Mouse (Mus musculus): ENCODE measurements around the gene Ino80. TPM values are rescaled to one million over a fixed set of nuclear protein-coding genes. Genes with fewer than 3 reads are reported as not detected.

Gene Ino80
- polyA plus RNA-seq (2017; shearing (Covaris generic)): 1 to 10 TPM; 4.4 to 5.4 TPM

DNA sequence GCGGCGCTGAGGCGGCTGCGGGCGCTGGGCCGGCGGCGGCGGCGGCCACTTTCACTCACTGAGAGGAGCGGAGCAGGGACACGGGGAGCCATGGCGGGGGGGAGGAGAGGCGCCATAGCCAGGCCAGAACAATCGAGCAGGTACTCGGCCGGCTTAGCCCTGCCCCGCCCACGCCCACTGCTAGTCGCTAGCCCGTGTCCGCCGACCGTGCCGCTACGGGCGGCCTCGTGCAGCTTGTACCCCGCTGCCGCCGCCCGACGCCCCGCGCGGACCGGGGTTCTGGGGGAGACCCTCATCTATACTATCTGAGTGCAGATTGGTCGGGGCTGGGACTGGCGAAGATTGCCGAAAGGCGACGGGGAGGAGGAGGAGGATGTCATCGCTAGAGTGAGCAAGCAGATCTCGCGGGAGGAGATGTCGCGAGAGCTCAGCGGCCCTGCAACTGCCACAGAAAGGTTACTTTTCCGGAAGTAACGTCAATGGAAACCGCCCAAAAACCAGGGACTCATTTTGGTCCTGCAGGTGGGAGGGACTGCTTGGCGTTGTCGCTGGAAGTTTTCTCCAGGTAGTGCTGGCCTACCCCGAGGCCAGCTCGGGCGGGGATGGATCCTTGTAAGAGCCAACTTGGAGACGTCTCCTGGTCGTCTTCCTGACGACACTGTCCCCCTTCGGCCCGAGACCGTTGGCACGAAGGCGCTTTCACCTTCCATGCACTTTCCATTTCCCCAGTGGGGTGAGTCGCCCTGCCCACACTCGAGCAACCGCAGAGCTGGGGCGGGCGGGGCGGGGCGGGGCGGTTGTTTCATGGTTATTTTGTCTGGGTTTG lies at the start of gene Ino80:
Gene Ino80, minus strand, starts transcription at position 117 of the 826 bp plus-strand sequence.

DNA sequence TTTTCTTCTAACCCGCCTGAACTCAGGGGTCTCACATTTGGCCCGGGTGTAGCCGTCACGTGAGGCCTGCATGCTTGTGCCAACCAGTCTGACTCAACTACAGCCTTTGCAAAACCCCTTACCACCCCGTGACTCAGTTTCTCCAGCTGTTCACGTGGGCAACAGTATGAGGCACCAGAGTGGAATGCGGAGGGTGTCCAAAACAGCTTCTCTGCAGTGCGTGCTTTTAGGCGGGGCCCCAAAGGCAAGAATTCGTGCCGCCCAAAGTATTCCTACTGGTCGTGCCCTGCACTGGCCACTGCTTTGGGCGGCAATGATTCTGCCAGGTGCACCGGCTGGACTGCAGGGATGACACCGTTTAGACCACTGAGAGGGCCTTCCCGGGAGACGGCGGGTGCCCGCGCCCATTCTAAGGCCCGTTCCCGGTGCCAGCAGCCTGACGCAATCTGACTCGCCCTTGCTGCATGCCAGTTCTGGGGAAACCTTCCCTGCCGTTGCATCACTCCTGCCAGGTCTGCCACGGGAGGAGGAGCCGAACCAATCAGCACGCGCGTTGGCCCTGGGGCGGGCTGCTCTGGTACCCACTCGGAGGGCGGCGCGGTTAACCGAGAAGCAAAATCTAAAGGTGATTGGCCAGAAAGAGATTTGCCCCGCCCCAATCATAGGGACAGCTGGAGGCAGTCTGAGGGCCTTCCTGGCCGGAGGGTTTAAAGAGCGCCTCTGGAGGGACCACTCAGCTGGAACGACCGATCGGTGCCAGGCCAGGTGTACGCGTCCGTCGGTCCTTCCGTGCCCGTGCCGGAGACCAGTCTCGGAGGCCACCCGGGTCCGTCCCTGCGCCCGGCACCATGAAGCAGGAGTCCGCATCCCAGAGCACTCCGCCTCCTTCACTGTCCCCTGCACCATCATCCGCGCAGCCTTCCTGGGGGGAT lies 126.7 kb downstream of the Ino80 start, which contains the start of gene Chac1:
Gene Chac1, plus strand, starts transcription at position 675 of the 932 bp plus-strand sequence.

DNA sequence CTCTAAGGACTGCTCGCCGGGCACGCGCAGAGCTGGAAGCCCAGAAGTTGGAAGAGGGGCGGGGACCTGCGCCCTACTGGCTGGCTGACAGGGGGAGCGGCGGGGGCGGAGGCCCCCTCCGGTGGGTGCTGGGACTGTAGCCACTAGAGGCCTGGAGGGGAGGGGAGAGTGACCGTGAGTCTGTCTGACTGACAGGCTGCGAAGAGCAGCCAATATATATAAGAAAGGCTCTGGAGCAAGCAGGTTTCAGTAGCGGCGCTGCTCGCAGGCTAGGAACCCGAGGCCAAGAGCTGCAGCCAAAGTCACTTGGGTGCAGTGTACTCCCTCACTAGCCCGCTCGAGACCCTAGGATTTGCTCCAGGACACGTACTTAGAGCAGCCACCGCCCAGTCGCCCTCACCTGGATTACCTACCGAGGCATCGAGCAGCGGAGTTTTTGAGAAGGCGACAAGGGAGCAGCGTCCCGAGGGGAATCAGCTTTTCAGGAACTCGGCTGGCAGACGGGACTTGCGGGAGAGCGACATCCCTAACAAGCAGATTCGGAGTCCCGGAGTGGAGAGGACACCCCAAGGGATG lies 151.8 kb downstream of the Ino80 start, which contains the start of gene Dll4:
Gene Dll4, plus strand, starts transcription at position 217 of the 576 bp plus-strand sequence.

Other genes starting within 250 kb of the Ino80 start
- not detected for gene Ppp1r14d, start 247.8 kb downstream of the Ino80 start, polyA plus RNA-seq (2017; shearing (Covaris generic))
- under 1 TPM; 0.36 to 0.97 TPM for gene Spint1, start 240.3 kb downstream of the Ino80 start, polyA plus RNA-seq (2017; shearing (Covaris generic))
- gene Rhov, start 206.4 kb downstream of the Ino80 start, polyA plus RNA-seq (2017; shearing (Covaris generic)): under 1 TPM in 1 of 2 experiments, not detected in 1; 0.56 TPM
- gene Vps18, start 188.9 kb downstream of the Ino80 start, polyA plus RNA-seq (2017; shearing (Covaris generic)): 10 to 100 TPM in 1 of 2 experiments, 1 to 10 TPM in 1; 9.7 to 12.7 TPM
- not detected for gene Dll4, start 151.9 kb downstream of the Ino80 start, polyA plus RNA-seq (2017; shearing (Covaris generic))
- under 1 TPM in 1 of 2 experiments, not detected in 1; 0.58 TPM for gene Chac1, start 126.5 kb downstream of the Ino80 start, polyA plus RNA-seq (2017; shearing (Covaris generic))
- gene Exd1, start 69.9 kb upstream of the Ino80 start, polyA plus RNA-seq (2017; shearing (Covaris generic)): under 1 TPM in 1 of 2 experiments, not detected in 1; 0.28 TPM
- 10 to 100 TPM; 71.1 to 77.2 TPM for gene Chp1, start 70.0 kb upstream of the Ino80 start, polyA plus RNA-seq (2017; shearing (Covaris generic))
- 10 to 100 TPM; 15.9 to 19.7 TPM for gene Nusap1, start 140.6 kb upstream of the Ino80 start, polyA plus RNA-seq (2017; shearing (Covaris generic))
- 1 to 10 TPM; 6.6 to 8.3 TPM for gene Oip5, start 140.8 kb upstream of the Ino80 start, polyA plus RNA-seq (2017; shearing (Covaris generic))
- 10 to 100 TPM; 29.9 to 37.0 TPM for gene Ndufaf1, start 185.1 kb upstream of the Ino80 start, polyA plus RNA-seq (2017; shearing (Covaris generic))
- gene Rtf1, start 197.4 kb upstream of the Ino80 start, polyA plus RNA-seq (2017; shearing (Covaris generic)): 10 to 100 TPM; 55.1 to 93.3 TPM

Measured in activated CD4-positive, CD25-positive, alpha-beta regulatory T cell (primary cell).